Mouse (Mus musculus) lung, embryonic 15.5 days (tissue): ENCODE measurements around the gene Apon. TPM values are rescaled to one million over a fixed set of nuclear protein-coding genes. Genes with fewer than 3 reads are reported as not detected.
"Not testable (repeated sequence)": the region's sequence is repeated elsewhere in the genome, so short reads cannot be mapped to it uniquely, and the experiment has no call there.

Experiments
- ATAC-seq: fragments of 200-750 bp; cut with Nextera tagmentation; 2 replicates; pipeline ENCODE4 v1.8.0; 2017; ENCODE audit warnings: moderate number of reproducible peaks, borderline replicate concordance; ENCODE audit not compliant: low FRiP score, low TSS enrichment; ENCODE audit errors: extremely low read depth
- H3K27ac ChIP-seq: fragments of 300-500 bp; sonication (generic); 2 replicates; pipeline ENCODE4 v1.5.1; 2015; ENCODE audit warnings: moderate library complexity, mild to moderate bottlenecking, inconsistent platforms
- H3K27me3 ChIP-seq: fragments of 300-500 bp; sonication (generic); 2 replicates; pipeline ENCODE4 v1.6.1; 2015; ENCODE audit warnings: inconsistent platforms
- H3K36me3 ChIP-seq: fragments of 300-500 bp; sonication (generic); 2 replicates; pipeline ENCODE4 v1.6.1; 2015; ENCODE audit warnings: inconsistent platforms
- H3K4me1 ChIP-seq: fragments of 300-500 bp; sonication (generic); 2 replicates; pipeline ENCODE4 v1.6.1; 2015; ENCODE audit warnings: inconsistent platforms
- H3K4me2 ChIP-seq: fragments of 300-500 bp; sonication (generic); 2 replicates; pipeline ENCODE4 v1.6.1; 2015; ENCODE audit warnings: inconsistent platforms, mild to moderate bottlenecking, moderate library complexity
- H3K4me3 ChIP-seq: fragments of 300-500 bp; sonication (generic); 2 replicates; pipeline ENCODE4 v1.5.1; 2015; ENCODE audit warnings: mild to moderate bottlenecking, inconsistent platforms
- H3K9ac ChIP-seq: fragments of 300-500 bp; sonication (generic); 2 replicates; pipeline ENCODE4 v1.6.1; 2015; ENCODE audit warnings: inconsistent platforms
- H3K9me3 ChIP-seq: fragments of 300-500 bp; sonication (generic); 2 replicates; pipeline ENCODE4 v1.6.1; 2016; ENCODE audit warnings: inconsistent platforms
- WGBS: fragments of 180-500 bp; shearing (Covaris S2); methylation state at CpG from one replicate; pipeline ENCODE4 v1.1.7; 2015; 5-methylcytosine and 5-hydroxymethylcytosine counted together
- polyA plus RNA-seq: library from polyadenylated mRNA; unstranded; fragments of >200 nt; fragmentation: Nextera tagmentation; extraction: Ambion mirVana; gene quantifications from 2 replicates; pipeline ENCODE4 v1.2.1, GENCODE M21; 2015

The Apon gene
- polyA plus RNA-seq, 1 experiment from 2014 or later, result 0.37 TPM

- H3K9ac ChIP-seq, result no peak overlapping the region
- no peak for ATAC-seq
- H3K4me2 ChIP-seq, result no peak overlapping the region
- WGBS, result 72% methylated on average over 22 of the region's 22 CpGs
- H3K4me3 ChIP-seq, result no peak overlapping the region
- H3K27ac ChIP-seq, result no peak overlapping the region
- H3K36me3 ChIP-seq, result no peaks in the 10 kb centered on the region
- H3K27me3 ChIP-seq, result no peaks in the 10 kb centered on the region
- H3K9me3 ChIP-seq, result no peaks in the 10 kb centered on the region
- H3K4me1 ChIP-seq, result no peaks in the 10 kb centered on the region
Measured at GRCm38 (mm10) chr10:128262300-128262699, 8.4 kb downstream of the Apon start.

- Histone ChIP-seq H3K27me3 (no peaks in the 10 kb centered on the region), H3K9ac (no peak overlapping the region), H3K9me3 (no peaks in the 10 kb centered on the region), H3K36me3 (no peaks in the 10 kb centered on the region), H3K4me1 (no peaks in the 10 kb centered on the region), H3K27ac (no peak overlapping the region), H3K4me2 (no peak overlapping the region), H3K4me3 (no peak overlapping the region)
- ATAC-seq, result no peak
- 73% methylated on average over 6 of the region's 6 CpGs for whole genome bisulfite sequencing
Measured at GRCm38 (mm10) chr10:128263393-128264310, 9.8 kb downstream of the Apon start.

GRCm38 (mm10) chr10:128268371-128268770 is 14.5 kb downstream of the Apon start, which contains the start of gene Apof:
Gene Apof (plus strand): TSS chr10:128268671.
- Histone ChIP-seq H3K4me2 (no peak within 1 kb of the TSS), H3K9ac (no peak within 1 kb of the TSS), H3K27ac (no peak within 1 kb of the TSS), H3K4me3 (0 out of 2 replicates have a peak within 1 kb of the TSS, but pooled peaks have one; percentile 72), H3K9me3 (no peaks in the 10 kb centered on the region), H3K27me3 (no peaks in the 10 kb centered on the region), H3K36me3 (no peaks in the 10 kb centered on the region), H3K4me1 (peaks cover 14% of the 10 kb centered on the region; the same call in 1 of the 2 replicates)
- no peak for ATAC-seq
- WGBS, result 61% methylated on average over 6 of the region's 6 CpGs

DNA sequence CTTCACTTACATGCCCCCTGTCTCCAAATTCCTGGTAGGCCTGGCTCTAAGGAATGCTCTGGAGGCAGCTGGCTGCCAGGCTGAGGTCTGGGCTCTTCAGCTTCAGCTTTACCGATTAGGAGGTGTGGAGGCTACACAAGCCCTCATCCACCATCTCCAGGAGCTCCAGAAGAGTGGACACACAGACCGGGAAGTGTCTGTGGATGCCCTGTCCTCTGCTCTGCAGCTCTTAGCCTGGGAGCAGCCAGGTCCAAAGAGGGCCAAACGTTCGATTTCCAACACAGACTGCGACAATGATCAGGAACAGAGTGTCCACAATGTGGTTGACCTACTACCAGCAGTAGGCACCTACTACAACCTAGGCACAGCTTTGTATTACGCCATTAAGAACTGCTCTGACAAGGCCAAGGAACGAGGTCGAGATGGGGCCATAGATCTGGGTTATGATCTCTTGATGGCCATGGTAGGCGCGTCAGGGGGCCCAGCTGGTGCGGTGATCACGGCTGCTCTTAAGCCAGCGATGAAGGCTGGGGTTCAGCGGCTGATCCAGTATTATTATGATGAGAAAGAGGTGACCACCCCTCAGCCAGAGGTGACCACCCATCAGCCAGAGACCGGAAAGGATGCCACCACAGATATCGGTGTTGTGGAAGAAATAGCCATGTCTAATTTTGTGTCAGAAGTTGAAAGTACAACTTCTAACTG is 15.5 kb downstream of the Apon start:
- no peaks in the 10 kb centered on the region for H3K27me3 ChIP-seq
- no peak overlapping the region for H3K27ac ChIP-seq
- ATAC-seq, result no peak
- H3K4me3 ChIP-seq, result peak overlapping the region; percentile 72
- H3K36me3 ChIP-seq, result no peaks in the 10 kb centered on the region
- no peak overlapping the region for H3K9ac ChIP-seq
- WGBS, result 88% methylated on average over 16 of the region's 16 CpGs
- peaks cover 14% of the 10 kb centered on the region; the same call in 1 of the 2 replicates for H3K4me1 ChIP-seq
- no peaks in the 10 kb centered on the region for H3K9me3 ChIP-seq
- peak overlapping the region; percentile 65; the same call in 1 of the 2 replicates for H3K4me2 ChIP-seq

DNA sequence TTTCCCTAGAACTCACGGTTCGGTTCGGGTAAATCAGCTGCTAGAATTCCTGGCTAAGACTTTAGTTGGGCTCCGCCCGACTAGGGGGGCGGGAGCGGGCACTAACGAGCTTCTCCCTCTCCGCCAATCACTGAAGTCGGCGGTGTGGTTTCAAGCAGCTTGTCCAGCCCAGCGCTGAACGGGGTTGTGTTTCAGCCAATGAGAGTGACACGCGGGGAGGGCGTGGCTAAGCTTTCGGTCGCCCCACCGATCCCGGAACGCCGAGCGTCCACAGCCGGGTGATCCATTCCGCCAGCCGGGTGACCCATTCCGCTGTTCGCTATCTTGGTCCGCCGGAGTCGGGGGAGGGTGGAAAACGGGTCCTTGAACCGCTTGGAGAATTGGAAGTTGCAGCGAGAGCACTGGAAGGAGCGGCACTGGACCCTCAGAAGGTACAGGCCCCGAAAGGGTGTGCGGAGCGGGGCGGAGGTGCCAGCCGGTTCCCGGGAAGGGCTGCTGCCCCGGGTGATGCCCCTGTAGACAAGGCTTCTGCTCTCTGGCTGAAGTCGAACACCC is 16.5 kb downstream of the Apon start, which contains the start of gene Stat2:
Gene Stat2, plus strand, starts transcription at position 273 of the 555 bp plus-strand sequence.
- Histone ChIP-seq H3K9ac (peak within 1 kb of the TSS; percentile 68), H3K36me3 (no peaks in the 10 kb centered on the region), H3K4me1 (peaks cover 14% of the 10 kb centered on the region; the same call in 1 of the 2 replicates), H3K27me3 (no peaks in the 10 kb centered on the region), H3K4me2 (peak within 1 kb of the TSS; percentile 65), H3K27ac (peak within 1 kb of the TSS; percentile 54), H3K4me3 (peak within 1 kb of the TSS; percentile 72), H3K9me3 (no peaks in the 10 kb centered on the region)
- under 1% methylated on average over 43 of the region's 43 CpGs for WGBS
- ATAC-seq, result peak; percentile 100

- Histone ChIP-seq H3K9me3 (no peaks in the 10 kb centered on the region), H3K27me3 (no peaks in the 10 kb centered on the region), H3K4me3 (peak overlapping the region; percentile 72), H3K4me1 (peaks cover 14% of the 10 kb centered on the region; the same call in 1 of the 2 replicates), H3K9ac (peak overlapping the region; percentile 68), H3K4me2 (peak overlapping the region; percentile 65), H3K36me3 (no peaks in the 10 kb centered on the region), H3K27ac (peak overlapping the region; percentile 54; the same call in 1 of the 2 replicates)
- ATAC-seq, result no peak
- 35% methylated on average over 7 of the region's 7 CpGs for WGBS
Measured at GRCm38 (mm10) chr10:128270866-128271265, 17.0 kb downstream of the Apon start.

DNA sequence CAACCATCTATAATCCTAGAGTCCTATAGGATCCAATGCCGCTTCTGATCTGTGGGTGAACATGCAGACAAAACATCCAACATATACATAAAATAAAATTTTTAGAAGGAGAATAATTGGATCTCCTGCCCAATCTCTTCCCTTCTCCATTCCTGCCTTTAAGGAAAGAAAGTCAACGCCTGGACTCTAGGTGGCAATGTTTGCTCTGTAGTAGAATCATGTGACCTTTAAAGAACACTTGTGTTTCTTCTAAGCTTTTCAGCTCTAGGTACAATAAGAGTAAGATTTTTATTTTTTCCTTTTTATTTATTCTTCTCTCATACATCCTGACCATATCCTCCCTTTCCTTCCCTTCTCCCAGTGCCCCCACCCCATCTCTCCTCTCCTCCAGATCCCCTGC is 18.0 kb downstream of the Apon start:
- H3K4me1 ChIP-seq, result peaks cover 14% of the 10 kb centered on the region; the same call in 1 of the 2 replicates
- no peaks in the 10 kb centered on the region for H3K36me3 ChIP-seq
- H3K9ac ChIP-seq, result no peak overlapping the region
- ATAC-seq, result no peak
- no peak overlapping the region for H3K4me2 ChIP-seq
- H3K4me3 ChIP-seq, result no peak overlapping the region
- no peaks in the 10 kb centered on the region for H3K9me3 ChIP-seq
- H3K27ac ChIP-seq, result no peak overlapping the region
- WGBS, result 60% methylated on average over 2 of the region's 2 CpGs
- no peaks in the 10 kb centered on the region for H3K27me3 ChIP-seq

DNA sequence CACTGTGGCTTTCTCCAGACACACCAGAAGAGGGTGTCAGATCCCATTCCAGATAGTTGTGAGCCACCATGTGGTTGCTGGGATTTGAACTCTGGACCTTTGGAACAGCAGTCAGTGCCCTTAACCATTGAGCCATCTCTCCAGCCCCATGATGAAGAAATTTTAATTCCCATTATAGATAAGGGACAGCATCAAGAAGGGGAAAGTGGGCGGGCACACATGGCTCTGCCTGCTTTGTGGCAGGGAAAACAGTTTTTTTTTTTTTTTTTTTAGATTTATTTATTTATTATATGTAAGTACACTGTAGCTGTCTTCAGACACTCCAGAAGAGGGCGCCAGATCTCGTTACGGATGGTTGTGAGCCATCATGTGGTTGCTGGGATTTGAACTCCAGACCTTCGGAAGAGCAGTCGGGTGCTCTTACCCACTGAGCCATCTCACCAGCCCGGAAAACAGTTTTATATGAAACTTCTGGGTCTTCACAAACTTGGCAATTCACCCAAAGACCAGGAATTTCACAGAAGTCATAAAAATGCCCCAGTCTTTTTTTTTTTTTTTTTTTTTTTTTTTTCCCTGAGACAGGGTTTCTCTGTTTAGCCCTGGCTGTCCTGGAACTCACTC is 19.0 kb downstream of the Apon start:
- not testable (repeated sequence) for H3K4me2 ChIP-seq

DNA sequence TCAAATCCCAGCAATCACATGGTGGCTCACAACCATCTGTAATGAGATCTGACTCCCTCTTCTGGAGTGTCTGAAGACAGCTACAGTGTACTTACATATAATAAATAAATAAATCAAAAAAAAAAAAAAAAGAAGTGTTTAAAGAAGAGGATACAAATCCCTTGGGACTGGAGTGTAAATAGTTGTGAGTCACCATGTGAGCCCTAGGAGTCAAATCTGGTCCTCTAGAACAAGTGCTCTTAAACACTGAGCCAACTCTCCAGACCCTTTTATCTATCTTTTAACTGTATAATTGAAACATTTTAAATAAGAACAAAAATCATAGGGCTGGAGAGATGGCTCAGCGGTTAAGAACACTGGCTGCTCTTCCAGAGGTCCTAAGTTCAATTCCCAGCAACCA is 21.5 kb downstream of the Apon start:
- H3K27ac ChIP-seq, H3K4me3 ChIP-seq, H3K9me3 ChIP-seq, H3K4me2 ChIP-seq, ATAC-seq, H3K9ac ChIP-seq, H3K36me3 ChIP-seq, H3K27me3 ChIP-seq, H3K4me1 ChIP-seq: not testable (repeated sequence)
- WGBS, result 83% methylated on average over 1 of the region's 1 CpGs

More for the DNA sequence above, 19.0 kb downstream of the Apon start:
- WGBS, result 76% methylated on average over 7 of the region's 7 CpGs
- ATAC-seq, H3K27me3 ChIP-seq, H3K4me3 ChIP-seq, H3K36me3 ChIP-seq, H3K27ac ChIP-seq, H3K9me3 ChIP-seq, H3K9ac ChIP-seq: not testable (repeated sequence)
- H3K4me1 ChIP-seq, result peaks cover 14% of the 10 kb centered on the region; the same call in 1 of the 2 replicates

GRCm38 (mm10) chr10:128278158-128278557 is 24.3 kb downstream of the Apon start:
- Histone ChIP-seq H3K4me1 (no peaks in the 10 kb centered on the region), H3K4me2 (no peak overlapping the region), H3K4me3 (no peak overlapping the region), H3K36me3 (peaks cover 22% of the 10 kb centered on the region), H3K9me3 (no peaks in the 10 kb centered on the region), H3K27me3 (no peaks in the 10 kb centered on the region), H3K9ac (no peak overlapping the region), H3K27ac (no peak overlapping the region)
- ATAC-seq, result no peak
- 64% methylated on average over 6 of the region's 6 CpGs for WGBS

DNA sequence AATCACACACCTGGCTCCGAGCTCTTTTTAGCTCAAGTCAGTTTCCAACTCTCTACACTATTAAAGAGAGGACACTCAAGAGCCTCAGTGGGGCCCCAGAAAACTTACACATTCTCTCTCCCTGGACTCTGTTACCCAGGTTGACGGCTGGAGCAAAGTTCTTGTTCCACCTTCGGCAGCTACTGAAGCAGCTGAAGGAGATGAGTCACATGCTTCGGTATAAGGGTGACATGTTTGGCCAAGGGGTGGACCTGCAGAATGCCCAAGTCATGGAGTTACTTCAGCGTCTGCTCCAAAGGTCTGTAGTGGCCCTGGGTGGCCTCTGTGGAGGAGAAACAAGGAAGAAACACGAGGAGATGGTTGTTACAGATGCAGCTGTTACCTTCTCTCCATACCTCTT is 27.0 kb downstream of the Apon start:
- WGBS, result 80% methylated on average over 6 of the region's 6 CpGs
- H3K27me3 ChIP-seq, result no peaks in the 10 kb centered on the region
- H3K27ac ChIP-seq, result no peak overlapping the region
- H3K9ac ChIP-seq, result no peak overlapping the region
- no peak overlapping the region for H3K4me3 ChIP-seq
- ATAC-seq, result no peak
- H3K4me1 ChIP-seq, result no peaks in the 10 kb centered on the region
- H3K36me3 ChIP-seq, result peaks cover 45% of the 10 kb centered on the region
- H3K9me3 ChIP-seq, result no peaks in the 10 kb centered on the region
- no peak overlapping the region for H3K4me2 ChIP-seq
